Mouse (Mus musculus) gastrocnemius, postnatal 4 days (tissue): ENCODE measurements around the gene Tnfrsf11a. TPM values are rescaled to one million over a fixed set of nuclear protein-coding genes. Genes with fewer than 3 reads are reported as not detected.

Experiments
- DNase-seq, 2 experiments: peaks; one replicate each; pipeline ENCODE4 v3.0.0; 2021 to 2022; ENCODE audit warnings: low spot score in 2 of 2, mixed read lengths in 2 of 2
- total RNA-seq, 2 experiments: library from RNA; stranded (reverse); gene quantifications; 2 replicates each; pipeline ENCODE4 v1.2.3; 2021

Gene Tnfrsf11a
- total RNA-seq, 2 experiments from 2014 or later = 2.1 to 2.4 TPM

- DNase-seq = peak; percentile 81 to 91
Observed at GRCm38 (mm10) chr1:105891032-105891725, 110.7 kb downstream of the Tnfrsf11a start.

- no peak for DNase-seq
Observed at GRCm38 (mm10) chr1:105895019-105895418, 114.5 kb downstream of the Tnfrsf11a start.

Other genes with a start within 250 kb of the Tnfrsf11a start
- 10 to 100 TPM; 18.7 to 25.0 TPM for gene Pign, start 117.0 kb upstream of the Tnfrsf11a start, total RNA-seq
- 10 to 100 TPM; 27.8 to 29.0 TPM for gene Relch, start 116.9 kb upstream of the Tnfrsf11a start, total RNA-seq
- gene Zcchc2, start 209.7 kb downstream of the Tnfrsf11a start, total RNA-seq = 1 to 10 TPM; 7.7 to 8.9 TPM